Mouse (Mus musculus) G1E (cell line): ENCODE data around the gene 4930402F06Rik.

Source experiments
- CTCF ChIP-seq: IDR thresholded peaks from 2 replicates; pipeline ENCODE4 v1.5.1; 2012; ENCODE audit warnings: low read depth, low read length, inconsistent platforms, mixed read lengths
- POLR2AphosphoS5 ChIP-seq: IDR thresholded peaks from 2 replicates; pipeline ENCODE4 v1.6.1; 2012; ENCODE audit warnings: low read depth, low read length, inconsistent platforms; ENCODE audit not compliant: insufficient replicate concordance
- TAL1 ChIP-seq: conservative IDR thresholded peaks from 2 replicates; pipeline ENCODE4 v1.6.1; 2012; ENCODE audit warnings: low read depth, low read length, inconsistent platforms, mixed read lengths

- TF ChIP-seq CTCF: no peak
- TF ChIP-seq POLR2AphosphoS5: no peak
- TF ChIP-seq TAL1: no peak
These were observed at the start of gene 4930402F06Rik for GRCm38 (mm10) chr2:35397096-35397495.
